Mouse (Mus musculus): ENCODE data around the gene Myo18b. TPM values are rescaled to one million over a fixed set of nuclear protein-coding genes. Genes with fewer than 3 reads are reported as not detected.

Myo18b gene
- polyA plus RNA-seq, 1 experiment from 2014 or later: 1.1 TPM

DNA sequence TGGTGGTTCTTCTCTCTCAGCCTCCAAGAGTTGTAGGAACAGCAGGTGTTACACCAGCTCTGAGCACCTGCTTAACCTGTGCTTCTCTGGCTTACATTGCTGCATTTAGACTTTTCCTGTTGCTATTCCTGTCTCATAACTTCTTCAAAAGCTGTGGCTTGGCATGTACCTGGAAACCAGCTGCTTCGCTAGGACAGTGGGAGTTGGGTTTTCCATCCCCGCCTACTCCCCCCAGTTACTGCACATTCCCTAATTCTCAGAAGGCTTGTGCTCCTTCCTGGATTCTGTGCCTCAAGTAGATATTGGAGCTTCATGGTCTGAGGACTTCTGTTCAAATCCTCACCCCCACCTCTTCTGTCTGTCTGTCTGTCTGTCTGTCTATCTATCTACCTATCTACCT is 107.7 kb downstream of the Myo18b start:
- H3K4me1 ChIP-seq (replicated peaks): 0 out of 2 replicates have a peak, but pooled peaks cover 4% of the 10 kb centered on the region
- ATAC-seq (ENCODE audit: low FRiP score): no peak
- no peaks in the 10 kb centered on the region for H3K36me3 ChIP-seq
- H3K9ac ChIP-seq: no peak overlapping the region
- no peak overlapping the region for H3K27ac ChIP-seq
- no peak overlapping the region for H3K4me3 ChIP-seq
- H3K9me3 ChIP-seq: no peaks in the 10 kb centered on the region
- WGBS: 95% methylated on average over 2 of the region's 2 CpGs
- H3K27me3 ChIP-seq: peaks cover 3% of the 10 kb centered on the region; the same call in 1 of the 2 replicates
- H3K4me2 ChIP-seq: no peak overlapping the region

DNA sequence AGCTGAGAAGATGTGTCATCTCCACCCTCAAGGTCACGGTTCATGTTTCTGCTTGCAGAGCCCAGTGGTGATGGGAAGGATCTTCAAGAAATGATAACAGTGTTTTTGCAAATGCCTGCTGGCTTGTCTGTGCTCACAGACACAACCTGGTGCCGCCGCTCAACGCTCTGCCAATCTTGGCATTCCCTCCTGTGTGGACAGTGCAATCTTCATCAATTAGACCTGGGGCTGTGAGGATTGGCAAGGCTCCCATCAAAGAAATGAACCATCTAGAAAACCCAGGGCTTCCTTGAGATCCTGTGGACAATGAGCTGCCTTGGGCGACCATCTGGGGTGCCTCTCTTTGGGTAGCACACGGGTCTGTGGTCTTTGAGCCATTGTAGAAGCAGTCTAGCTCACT is 109.4 kb downstream of the Myo18b start:
- H3K9me3 ChIP-seq: no peaks in the 10 kb centered on the region
- no peaks in the 10 kb centered on the region for H3K36me3 ChIP-seq
- H3K27ac ChIP-seq: no peak overlapping the region
- no peak for ATAC-seq (ENCODE audit: low FRiP score)
- no peak overlapping the region for H3K4me3 ChIP-seq
- H3K27me3 ChIP-seq: peaks cover 5% of the 10 kb centered on the region; the same call in 1 of the 2 replicates
- H3K4me2 ChIP-seq: no peak overlapping the region
- H3K9ac ChIP-seq: no peak overlapping the region
- 0 out of 2 replicates have a peak, but pooled peaks cover 4% of the 10 kb centered on the region for H3K4me1 ChIP-seq (replicated peaks)
- 91% methylated on average over 6 of the region's 6 CpGs for WGBS

DNA sequence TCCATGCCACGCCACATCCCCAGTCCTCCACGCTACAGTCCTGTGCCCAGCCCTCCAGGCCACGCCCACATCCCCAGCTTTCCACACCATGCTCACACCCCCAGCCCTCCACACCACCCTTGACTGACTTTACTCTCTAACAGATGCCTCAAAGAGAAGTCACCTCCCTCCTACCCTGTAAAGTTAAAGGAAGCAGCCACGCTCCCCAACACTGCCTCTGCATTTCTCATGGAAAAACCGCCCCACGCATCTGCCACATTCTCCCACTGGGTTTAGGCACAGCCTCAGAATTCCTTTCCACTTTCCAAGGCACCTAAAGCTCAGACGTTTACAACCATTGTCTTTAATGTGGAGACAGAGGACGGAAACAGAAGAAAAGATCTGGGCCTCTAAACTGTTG is 110.1 kb downstream of the Myo18b start:
- Histone ChIP-seq H3K36me3 (no peaks in the 10 kb centered on the region), H3K27me3 (0 out of 2 replicates have a peak, but pooled peaks cover 3% of the 10 kb centered on the region), H3K9me3 (no peaks in the 10 kb centered on the region), H3K4me3 (no peak overlapping the region), H3K4me2 (no peak overlapping the region), H3K9ac (no peak overlapping the region), H3K4me1 (replicated peaks) (0 out of 2 replicates have a peak, but pooled peaks cover 4% of the 10 kb centered on the region), H3K27ac (no peak overlapping the region)
- WGBS: 80% methylated on average over 8 of the region's 8 CpGs
- ATAC-seq (ENCODE audit: low FRiP score): no peak

DNA sequence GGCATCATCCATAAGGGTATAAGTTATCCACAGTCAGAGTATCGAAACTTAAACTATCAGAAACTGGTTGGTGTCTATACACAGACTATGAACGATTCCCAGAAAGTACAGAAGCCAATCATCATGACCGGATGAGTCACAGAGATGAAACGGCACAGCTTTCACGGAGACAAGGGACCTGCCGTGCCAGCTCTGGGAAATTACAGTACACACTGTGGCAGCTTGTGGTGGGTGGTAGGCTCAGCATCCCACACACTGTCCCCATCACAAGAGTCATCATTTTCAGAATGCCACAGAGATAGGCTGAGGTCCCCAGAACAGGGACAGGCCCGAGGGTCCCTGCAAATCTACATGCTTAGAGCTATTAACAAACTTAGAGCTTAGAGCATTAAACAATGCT is 114.4 kb downstream of the Myo18b start:
- Histone ChIP-seq H3K36me3 (no peaks in the 10 kb centered on the region), H3K27ac (no peak overlapping the region), H3K4me2 (no peak overlapping the region), H3K4me3 (no peak overlapping the region), H3K4me1 (replicated peaks) (peaks cover 12% of the 10 kb centered on the region; the same call in 1 of the 2 replicates), H3K9ac (no peak overlapping the region), H3K9me3 (no peaks in the 10 kb centered on the region), H3K27me3 (peaks cover 11% of the 10 kb centered on the region; the same call in 1 of the 2 replicates)
- no peak for ATAC-seq (ENCODE audit: low FRiP score)
- 93% methylated on average over 7 of the region's 7 CpGs for WGBS

DNA sequence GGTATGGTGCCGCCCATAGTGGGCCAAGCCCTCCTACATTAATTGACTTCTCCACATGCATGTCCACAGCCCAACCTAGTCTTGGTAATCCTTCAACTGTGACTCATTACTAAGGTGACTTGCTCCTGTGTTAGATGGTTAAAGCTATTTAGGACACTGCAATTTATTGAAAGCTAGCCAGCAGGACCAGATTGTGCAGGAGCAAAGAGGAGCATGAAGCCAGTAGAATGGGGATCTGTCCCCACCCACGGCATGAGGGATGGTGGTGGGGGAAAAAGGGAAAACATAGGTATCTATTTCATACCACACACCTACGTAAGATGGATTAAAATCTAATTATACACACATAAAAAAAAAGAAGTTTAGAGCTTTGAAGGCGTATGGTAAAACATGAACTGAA is 114.9 kb downstream of the Myo18b start:
- Histone ChIP-seq H3K9me3 (no peaks in the 10 kb centered on the region), H3K27ac (no peak overlapping the region), H3K4me1 (replicated peaks) (peaks cover 14% of the 10 kb centered on the region; the same call in 1 of the 2 replicates), H3K4me3 (no peak overlapping the region), H3K27me3 (peaks cover 11% of the 10 kb centered on the region; the same call in 1 of the 2 replicates), H3K9ac (no peak overlapping the region), H3K36me3 (no peaks in the 10 kb centered on the region), H3K4me2 (no peak overlapping the region)
- ATAC-seq (ENCODE audit: low FRiP score): no peak
- 94% methylated on average over 4 of the region's 4 CpGs for WGBS

DNA sequence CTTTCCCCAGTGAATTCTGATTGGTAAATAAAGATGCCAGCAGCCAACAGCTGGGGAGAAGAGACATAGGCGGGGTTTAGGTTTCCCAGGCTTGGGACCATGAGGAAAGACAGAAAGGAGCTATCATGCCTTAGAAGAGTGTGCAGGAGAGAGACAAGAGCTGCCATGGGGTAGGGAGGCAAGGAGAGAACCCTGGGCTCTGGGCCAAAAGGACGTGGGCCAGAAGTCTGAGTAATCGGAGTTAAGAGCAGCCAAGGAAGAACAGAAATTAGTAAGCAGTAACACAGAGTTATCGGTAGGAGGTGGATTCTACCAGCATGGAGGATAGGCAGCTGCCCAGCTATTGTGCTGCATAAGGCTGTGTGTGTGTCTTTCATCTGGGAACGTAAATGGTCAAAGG is 115.8 kb downstream of the Myo18b start:
- peaks cover 17% of the 10 kb centered on the region; the same call in 1 of the 2 replicates for H3K27me3 ChIP-seq
- 71% methylated on average over 5 of the region's 5 CpGs for WGBS
- no peak overlapping the region for H3K4me3 ChIP-seq
- no peak overlapping the region for H3K9ac ChIP-seq
- H3K9me3 ChIP-seq: no peaks in the 10 kb centered on the region
- peaks cover 14% of the 10 kb centered on the region; the same call in 1 of the 2 replicates for H3K4me1 ChIP-seq (replicated peaks)
- H3K27ac ChIP-seq: no peak overlapping the region
- ATAC-seq (ENCODE audit: low FRiP score): no peak
- no peaks in the 10 kb centered on the region for H3K36me3 ChIP-seq
- H3K4me2 ChIP-seq: no peak overlapping the region

DNA sequence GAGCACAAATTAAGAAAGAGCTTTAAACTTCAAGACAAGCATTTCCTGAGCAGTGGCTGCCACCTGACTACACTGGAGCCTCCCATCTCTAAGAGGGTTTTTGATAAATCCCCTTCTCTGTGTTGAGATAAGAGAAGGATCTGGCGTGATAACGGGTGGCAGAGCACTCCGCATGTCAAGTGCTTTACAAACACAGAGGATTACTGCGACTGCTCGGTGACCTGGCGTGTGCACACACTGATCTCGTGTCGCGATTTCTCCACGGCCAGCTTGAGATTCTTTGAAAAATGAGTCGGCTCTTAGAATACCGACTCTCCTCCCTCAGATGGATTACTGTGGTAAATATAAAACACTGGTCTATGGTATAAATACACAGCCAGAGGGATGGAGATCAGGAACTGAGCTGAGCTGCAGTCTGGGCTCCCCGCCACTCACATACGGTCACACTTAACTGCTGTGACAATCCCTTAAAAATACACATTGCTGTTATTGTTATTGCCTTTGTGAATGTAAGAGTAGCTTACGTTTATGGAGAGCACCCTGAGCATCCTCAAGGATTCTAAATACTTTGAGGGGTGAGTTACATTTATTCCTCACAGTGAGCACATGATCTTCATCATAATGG is 119.3 kb downstream of the Myo18b start:
- Histone ChIP-seq H3K36me3 (no peaks in the 10 kb centered on the region), H3K4me3 (no peak overlapping the region), H3K4me1 (replicated peaks) (peaks cover 17% of the 10 kb centered on the region; the same call in 1 of the 2 replicates), H3K9ac (no peak overlapping the region), H3K4me2 (no peak overlapping the region), H3K27ac (no peak overlapping the region), H3K27me3 (peaks cover 17% of the 10 kb centered on the region), H3K9me3 (no peaks in the 10 kb centered on the region)
- ATAC-seq (ENCODE audit: low FRiP score): no peak
- 69% methylated on average over 15 of the region's 15 CpGs for WGBS

DNA sequence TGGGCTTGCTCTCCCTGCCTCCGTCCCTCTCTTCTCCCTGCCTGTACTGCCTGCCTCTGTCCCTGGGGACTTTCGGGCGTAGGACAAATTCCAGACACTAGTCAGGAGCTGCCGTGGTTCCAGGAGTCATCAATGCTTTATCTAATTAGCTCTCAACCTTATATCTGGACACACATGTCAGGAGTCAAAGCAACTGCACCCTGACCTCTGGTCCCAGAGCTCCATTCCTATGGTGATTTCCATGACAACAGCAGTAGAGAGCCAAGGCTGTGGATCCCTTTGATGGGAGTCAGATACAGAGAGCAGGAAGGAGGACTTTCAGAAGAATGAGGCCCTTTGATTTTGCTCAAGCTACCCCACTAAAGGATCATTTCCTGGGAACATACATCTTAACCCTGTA is 122.7 kb downstream of the Myo18b start:
- Histone ChIP-seq H3K4me1 (replicated peaks) (peaks cover 27% of the 10 kb centered on the region), H3K9ac (no peak overlapping the region), H3K4me3 (no peak overlapping the region), H3K27me3 (peaks cover 21% of the 10 kb centered on the region), H3K27ac (no peak overlapping the region), H3K4me2 (no peak overlapping the region), H3K9me3 (no peaks in the 10 kb centered on the region), H3K36me3 (no peaks in the 10 kb centered on the region)
- ATAC-seq (ENCODE audit: low FRiP score): no peak
- WGBS: 12% methylated on average over 4 of the region's 4 CpGs

DNA sequence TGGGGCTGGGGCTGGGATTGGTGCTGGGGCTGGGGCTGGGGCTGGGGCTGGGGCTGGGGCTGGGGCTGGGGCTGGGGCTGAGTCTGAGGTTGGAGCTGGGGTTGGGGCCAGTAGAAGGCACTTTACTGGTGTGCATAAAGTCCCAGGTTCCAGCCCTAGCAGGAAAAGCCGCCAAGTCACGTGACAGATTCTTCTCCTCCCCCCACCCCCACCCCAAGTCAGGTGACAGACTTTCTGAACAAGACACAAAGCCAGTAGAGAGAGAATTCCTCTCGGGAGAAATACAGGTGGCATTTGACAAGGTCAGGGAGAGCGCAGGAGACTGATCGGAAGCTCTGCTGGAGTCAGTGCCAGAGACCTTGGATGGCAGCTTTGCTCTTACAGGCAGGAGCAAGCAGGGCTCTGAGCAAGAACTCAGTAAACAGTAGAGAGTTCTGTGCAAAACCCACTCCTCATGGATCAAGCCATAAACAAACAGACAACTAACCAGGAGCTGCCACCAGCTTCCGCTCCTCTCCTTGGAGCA is 124.7 kb downstream of the Myo18b start:
- no peak for ATAC-seq (ENCODE audit: low FRiP score)
- WGBS: 58% methylated on average over 6 of the region's 6 CpGs
- Histone ChIP-seq H3K9ac (no peak overlapping the region), H3K4me3 (no peak overlapping the region), H3K27me3 (peaks cover 13% of the 10 kb centered on the region; the same call in 1 of the 2 replicates), H3K4me2 (no peak overlapping the region), H3K9me3 (no peaks in the 10 kb centered on the region), H3K36me3 (no peaks in the 10 kb centered on the region), H3K4me1 (replicated peaks) (peaks cover 23% of the 10 kb centered on the region), H3K27ac (no peak overlapping the region)

DNA sequence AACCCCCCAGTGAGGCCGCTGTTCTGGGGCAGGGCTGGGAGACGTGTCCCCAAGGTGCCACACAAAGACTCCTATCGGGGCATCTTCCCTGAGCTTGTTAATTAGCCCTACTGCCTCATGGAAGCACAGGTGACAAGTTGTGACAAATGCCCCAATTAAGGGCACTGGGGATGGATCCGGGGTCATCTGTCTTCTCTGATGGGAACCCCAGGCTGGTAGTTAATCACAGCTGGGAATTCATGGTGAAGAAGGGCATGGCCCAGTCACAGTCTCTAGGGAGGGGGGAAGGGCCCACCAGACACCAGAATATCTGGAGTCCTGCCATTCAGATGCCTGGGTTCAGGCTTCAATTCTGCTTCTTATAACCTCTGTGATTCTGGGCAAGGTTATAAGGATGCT is 126.4 kb downstream of the Myo18b start:
- WGBS: 11% methylated on average over 4 of the region's 4 CpGs
- H3K36me3 ChIP-seq: no peaks in the 10 kb centered on the region
- H3K27ac ChIP-seq: peak overlapping the region; percentile 71
- no peaks in the 10 kb centered on the region for H3K9me3 ChIP-seq
- H3K4me3 ChIP-seq: no peak overlapping the region
- peaks cover 20% of the 10 kb centered on the region for H3K27me3 ChIP-seq
- no peak overlapping the region for H3K4me2 ChIP-seq
- no peak for ATAC-seq (ENCODE audit: low FRiP score)
- no peak overlapping the region for H3K9ac ChIP-seq
- peaks cover 23% of the 10 kb centered on the region for H3K4me1 ChIP-seq (replicated peaks)

DNA sequence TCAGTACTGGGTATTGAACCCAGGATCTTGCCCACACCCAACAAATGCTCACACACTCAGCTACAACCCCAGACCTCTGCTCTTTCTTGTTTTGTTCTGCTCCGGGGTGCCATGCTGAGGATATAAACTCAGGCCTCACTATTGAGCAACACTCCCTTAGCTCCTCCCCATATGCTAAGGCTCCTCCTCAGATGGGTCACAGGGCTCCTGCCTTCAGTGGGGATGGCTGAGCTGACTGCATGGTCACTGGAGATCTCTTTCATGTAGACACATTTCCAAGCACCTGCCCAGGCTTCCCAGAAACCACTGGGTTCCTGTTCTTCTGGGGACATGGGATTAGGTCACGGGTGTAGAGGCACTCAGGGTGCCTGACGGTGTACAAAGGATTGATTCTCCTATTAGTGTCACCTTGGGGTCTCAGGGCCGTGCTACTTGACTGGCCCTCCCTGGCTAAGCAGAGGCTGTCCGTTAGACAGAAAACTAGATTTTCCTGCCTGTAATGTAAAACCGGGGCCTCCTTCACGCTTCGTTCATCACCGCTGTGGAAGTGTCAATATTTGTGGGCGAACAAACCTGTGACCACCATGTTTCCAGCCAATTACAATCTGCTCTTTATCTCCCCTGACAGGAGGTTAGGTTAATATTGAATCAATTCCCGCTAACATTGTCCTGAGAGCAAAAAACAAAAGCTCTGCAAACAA is 127.0 kb downstream of the Myo18b start:
- WGBS: 25% methylated on average over 11 of the region's 11 CpGs
- no peak overlapping the region for H3K4me3 ChIP-seq
- no peaks in the 10 kb centered on the region for H3K9me3 ChIP-seq
- no peaks in the 10 kb centered on the region for H3K36me3 ChIP-seq
- peak overlapping the region; percentile 71 for H3K27ac ChIP-seq
- no peak overlapping the region for H3K9ac ChIP-seq
- H3K4me2 ChIP-seq: no peak overlapping the region
- H3K4me1 ChIP-seq (replicated peaks): peaks cover 23% of the 10 kb centered on the region
- ATAC-seq (ENCODE audit: low FRiP score): no peak
- peaks cover 23% of the 10 kb centered on the region for H3K27me3 ChIP-seq

DNA sequence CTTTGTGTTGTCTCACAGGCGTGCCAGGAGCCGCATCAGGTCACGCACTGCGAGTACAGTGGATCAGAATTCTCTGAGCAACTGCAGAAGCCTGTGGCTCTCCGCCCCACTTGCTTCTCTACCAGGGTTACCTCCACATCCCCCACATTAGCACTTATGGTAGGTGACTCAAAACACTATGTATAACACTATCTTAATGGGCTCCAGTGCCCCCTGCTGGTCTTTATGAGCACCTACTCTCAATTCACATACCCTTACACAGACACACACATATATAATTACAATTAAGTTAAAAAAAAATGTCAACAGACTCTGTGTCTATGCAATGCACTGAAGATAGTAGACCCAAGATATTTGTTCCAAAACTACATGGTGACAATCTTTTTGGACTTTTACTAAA is 127.6 kb downstream of the Myo18b start:
- no peaks in the 10 kb centered on the region for H3K9me3 ChIP-seq
- H3K27ac ChIP-seq: peak overlapping the region; percentile 71; the same call in 1 of the 2 replicates
- no peaks in the 10 kb centered on the region for H3K36me3 ChIP-seq
- over 99% methylated on average over 5 of the region's 5 CpGs for WGBS
- ATAC-seq (ENCODE audit: low FRiP score): no peak
- no peak overlapping the region for H3K4me3 ChIP-seq
- peaks cover 24% of the 10 kb centered on the region for H3K27me3 ChIP-seq
- H3K4me1 ChIP-seq (replicated peaks): peaks cover 21% of the 10 kb centered on the region
- H3K9ac ChIP-seq: no peak overlapping the region
- no peak overlapping the region for H3K4me2 ChIP-seq
